25 mouse cellular contexts compared by ENCODE assay signal in the genomic region with DNA sequence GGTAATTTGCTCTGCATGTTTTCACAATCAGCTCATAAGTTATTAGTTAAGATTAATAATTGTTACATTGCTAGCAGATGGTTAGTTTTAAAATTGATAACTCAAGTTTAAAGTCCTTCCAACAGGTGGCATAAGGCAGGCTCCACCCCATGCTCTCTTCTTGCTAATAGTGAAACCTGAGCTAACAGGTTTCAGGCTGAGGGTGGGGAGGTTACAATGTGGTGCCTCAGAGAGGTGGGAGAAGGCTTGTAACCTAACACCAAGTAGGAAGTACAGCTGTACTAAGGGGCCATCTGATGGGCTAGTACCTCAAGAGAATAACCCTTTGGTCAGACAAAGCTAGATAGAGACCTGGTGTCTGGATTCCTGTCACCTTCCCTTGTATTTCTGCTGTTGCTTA.
DNase-seq lines count a peak whose midpoint lies in the region; ATAC-seq and TF ChIP-seq lines count a peak whose summit lies in the region.
"Had no signal": no experiment of that assay in that cellular context is flagged by ENCODE, and none has a peak within 500 bp of the region (broad histone marks: within the 10 kb centered on the region; RNA-seq: fewer than 3 reads in every experiment).

No protein-coding gene starts in this region.

- no peak for TF ChIP-seq CTCF in lung, postnatal 0 days (IDR thresholded peaks at IDR 0.05)

- no peaks in the 10 kb centered on the region for H3K9me3 ChIP-seq in lung, postnatal 0 days (ENCODE audit: low read length)
- H3K9me3 ChIP-seq: forebrain, embryonic 10.5 days; G1E; liver, embryonic 15.5 days had no signal

- no peak for ATAC-seq in lung, postnatal 0 days
- ATAC-seq: forebrain, embryonic 16.5 days; Patski had no signal

- no peaks in the 10 kb centered on the region for H3K27me3 ChIP-seq in lung, postnatal 0 days (replicated peaks; ENCODE audit: insufficient read depth, low read length)
- H3K27me3 ChIP-seq: liver, embryonic 15.5 days; Patski had no signal

- no peak overlapping the region for H3K27ac ChIP-seq in lung, postnatal 0 days (ENCODE audit: low read length)
- H3K27ac ChIP-seq: forebrain, embryonic 10.5 days; heart, adult 2 months; hindbrain, embryonic 14.5 days; liver, embryonic 15.5 days had no signal

- H3K4me3 ChIP-seq in lung, postnatal 0 days (ENCODE audit: low read depth, low read length) = no peak overlapping the region
- H3K4me3 ChIP-seq: forebrain, embryonic 10.5 days; heart, adult 2 months; liver, embryonic 15.5 days; megakaryocyte, embryonic 14.5 days had no signal

- H3K36me3 ChIP-seq in lung, postnatal 0 days (ENCODE audit: insufficient read depth, low read length) = no peaks in the 10 kb centered on the region
- H3K36me3 ChIP-seq: forebrain, embryonic 10.5 days; G1E; liver, embryonic 15.5 days had no signal

- H3K4me2 ChIP-seq in lung, postnatal 0 days (replicated peaks; ENCODE audit: low read depth, low read length) = no peak overlapping the region
- H3K4me2 ChIP-seq: hindbrain, embryonic 14.5 days; liver, embryonic 15.5 days had no signal

- TF ChIP-seq EP300 in lung, postnatal 0 days (IDR thresholded peaks at IDR 0.05) = no peak

- H3K9ac ChIP-seq in lung, postnatal 0 days (replicated peaks; ENCODE audit: low read depth) = no peak overlapping the region
- H3K9ac ChIP-seq: hindbrain, embryonic 14.5 days; liver, embryonic 15.5 days had no signal

- H3K4me1 ChIP-seq in lung, postnatal 0 days (ENCODE audit: insufficient read depth, low read depth, low read length) = no peaks in the 10 kb centered on the region
- H3K4me1 ChIP-seq: liver, embryonic 15.5 days; megakaryocyte, embryonic 14.5 days had no signal

- DNase-seq in kidney, adult 9 months = peak; percentile 29
- DNase-seq in kidney, adult 11 months = no peak
- DNase-seq in lung, postnatal 25 days (ENCODE audit: low spot score) = peak; percentile 11
- no peak for DNase-seq in lung, postnatal 0 days (ENCODE audit: low spot score)
- DNase-seq in forelimb bud, embryonic 11.5 days (ENCODE audit: low read depth, low spot score) = peak; percentile 35
- no peak for DNase-seq in right cerebral cortex, postnatal 14 days
- no peak for DNase-seq in B cell, adult 2 months
- DNase-seq: adrenal gland, postnatal 36 days; cerebellum, adult 9-10 months; gastrocnemius, postnatal 25 days; heart, adult 2 months; kidney, postnatal 4 days; liver; lung, postnatal 10 days; midbrain, embryonic 14.5 days; spleen, adult 18-20 months; thymus, adult 18-20 months; thymus, postnatal 36 days had no signal

Comparison
In these comparisons a context has a peak if more than half of its experiments do, and no peak if none do; other contexts are left out.
1. DNase-seq: peak in kidney, adult 9 months (single experiment), lung, postnatal 25 days (single experiment) and forelimb bud, embryonic 11.5 days (single experiment); none in kidney, adult 11 months (single experiment), lung, postnatal 0 days (single experiment), right cerebral cortex, postnatal 14 days (single experiment) and B cell, adult 2 months (0 of 2).